Mouse (Mus musculus) thymus, adult 2 months (tissue): ENCODE results near the gene Igfbpl1. TPM values are rescaled to one million over a fixed set of nuclear protein-coding genes. Genes with fewer than 3 reads are reported as not detected.
A peak's percentile ranks its signal among the peaks of the same experiment; 100 is the strongest.

Source experiments
- DNase-seq: peaks from one replicate; pipeline ENCODE4 v3.0.0; 2021
- H3K27ac ChIP-seq: fragments of 200-500 bp; 2 replicates; pipeline ENCODE4 v1.5.1; 2012; ENCODE audit warnings: low read length, control low read depth; ENCODE audit not compliant: control insufficient read depth, insufficient read depth
- H3K27me3 ChIP-seq: fragments of 200-500 bp; 2 replicates; pipeline ENCODE4 v1.6.1; 2012; ENCODE audit warnings: mild to moderate bottlenecking, low read length, moderate library complexity, mixed read lengths; ENCODE audit not compliant: control insufficient read depth, insufficient read depth
- H3K36me3 ChIP-seq: fragments of 200-500 bp; 2 replicates; pipeline ENCODE4 v1.6.1; 2012; ENCODE audit warnings: mild to moderate bottlenecking, low read length, moderate library complexity; ENCODE audit not compliant: control insufficient read depth, insufficient read depth
- H3K4me1 ChIP-seq: fragments of 200-500 bp; replicated peaks from 2 replicates; pipeline ENCODE4 v1.6.1; 2012; ENCODE audit warnings: low read length; ENCODE audit not compliant: control insufficient read depth, insufficient read depth
- H3K4me3 ChIP-seq: fragments of 200-500 bp; 2 replicates; pipeline ENCODE4 v1.5.1; 2012; ENCODE audit warnings: mild to moderate bottlenecking, low read length, control low read depth, moderate library complexity; ENCODE audit not compliant: control insufficient read depth, insufficient read depth
- CTCF ChIP-seq: fragments of 200-500 bp; IDR thresholded peaks from 2 replicates; pipeline ENCODE4 v1.5.1; 2012; ENCODE audit warnings: mild to moderate bottlenecking, control low read depth, low read length, moderate library complexity, borderline replicate concordance; ENCODE audit not compliant: control insufficient read depth, poor library complexity, insufficient read depth; ENCODE audit errors: extremely low read depth
- POLR2A ChIP-seq: fragments of 200-500 bp; IDR thresholded peaks from 2 replicates; pipeline ENCODE4 v1.6.1; 2012; ENCODE audit warnings: mild to moderate bottlenecking, low read length, control low read depth, moderate library complexity; ENCODE audit not compliant: control insufficient read depth, poor library complexity, insufficient read depth; ENCODE audit errors: extremely low read depth
- WGBS: fragments of 180-500 bp; shearing (Covaris S2); methylation state at CpG from one replicate; pipeline ENCODE4 v1.1.7; 2018; 5-methylcytosine and 5-hydroxymethylcytosine counted together
- polyA plus RNA-seq: library from polyadenylated mRNA; depleted of rRNA; stranded (reverse); fragments of >200 nt; gene quantifications from 2 replicates; pipeline ENCODE4 v1.2.3, GENCODE M21; 2012; rRNA removed

Igfbpl1 gene
- polyA plus RNA-seq = 0.15 and 0.27 TPM in 2 replicates

- peaks cover 14% of the 10 kb centered on the region; the same call in 1 of the 2 replicates for H3K27me3 ChIP-seq
- no peak within 1 kb of the TSS for H3K4me3 ChIP-seq
- peak; percentile 30; the same call in 1 of the 2 replicates for TF ChIP-seq CTCF
- no peak for TF ChIP-seq POLR2A
- no peak within 1 kb of the TSS for H3K27ac ChIP-seq
- 4% methylated on average over 91 of the region's 91 CpGs for WGBS
- no peak for DNase-seq
- 0 out of 2 replicates have a peak, but pooled peaks cover 4% of the 10 kb centered on the region for H3K4me1 ChIP-seq
- no peaks in the 10 kb centered on the region for H3K36me3 ChIP-seq
These were observed at the start of gene Igfbpl1 for GRCm38 (mm10) chr4:45826275-45827040. Igfbpl1 (minus strand) TSS chr4:45826923.

GRCm38 (mm10) chr4:45872147-45872546, 45.4 kb upstream of the Igfbpl1 start:
- H3K4me3 ChIP-seq = no peak overlapping the region
- TF ChIP-seq POLR2A (no peak), CTCF (no peak)
- no peaks in the 10 kb centered on the region for H3K4me1 ChIP-seq
- no peaks in the 10 kb centered on the region for H3K27me3 ChIP-seq
- no peak overlapping the region for H3K27ac ChIP-seq
- no peaks in the 10 kb centered on the region for H3K36me3 ChIP-seq
- WGBS = 77% methylated on average over 2 of the region's 2 CpGs
- DNase-seq = no peak

- H3K36me3 ChIP-seq = no peaks in the 10 kb centered on the region
- DNase-seq = no peak
- 77% methylated on average over 24 of the region's 24 CpGs for WGBS
These were observed 42.5 kb upstream of the Igfbpl1 start for GRCm38 (mm10) chr4:45869021-45869815.

GRCm38 (mm10) chr4:45867416-45867815, 40.7 kb upstream of the Igfbpl1 start:
- WGBS = 96% methylated on average over 8 of the region's 8 CpGs
- Histone ChIP-seq H3K36me3 (no peaks in the 10 kb centered on the region), H3K27ac (no peak overlapping the region), H3K27me3 (no peaks in the 10 kb centered on the region), H3K4me1 (no peaks in the 10 kb centered on the region), H3K4me3 (no peak overlapping the region)
- no peak for DNase-seq
- no peak for TF ChIP-seq CTCF
- no peak for TF ChIP-seq POLR2A

More at GRCm38 (mm10) chr4:45869021-45869815, 42.5 kb upstream of the Igfbpl1 start:
- Histone ChIP-seq H3K4me3 (no peak overlapping the region), H3K4me1 (no peaks in the 10 kb centered on the region), H3K27me3 (no peaks in the 10 kb centered on the region), H3K27ac (no peak overlapping the region)
- TF ChIP-seq CTCF (no peak), POLR2A (no peak)

GRCm38 (mm10) chr4:45861160-45861559, 34.4 kb upstream of the Igfbpl1 start:
- WGBS = 71% methylated on average over 5 of the region's 5 CpGs
- no peak for DNase-seq
- no peak overlapping the region for H3K4me3 ChIP-seq

GRCm38 (mm10) chr4:45855803-45856424, 29.2 kb upstream of the Igfbpl1 start:
- Histone ChIP-seq H3K4me1 (no peaks in the 10 kb centered on the region), H3K27me3 (no peaks in the 10 kb centered on the region), H3K27ac (no peak overlapping the region), H3K36me3 (no peaks in the 10 kb centered on the region), H3K4me3 (no peak overlapping the region)
- WGBS = 56% methylated on average over 19 of the region's 19 CpGs
- DNase-seq = peak; percentile 55
- TF ChIP-seq POLR2A (no peak), CTCF (peak; percentile 56; the same call in 1 of the 2 replicates)

More at GRCm38 (mm10) chr4:45861160-45861559, 34.4 kb upstream of the Igfbpl1 start:
- TF ChIP-seq CTCF = no peak
- no peak for TF ChIP-seq POLR2A
- Histone ChIP-seq H3K36me3 (no peaks in the 10 kb centered on the region), H3K27me3 (no peaks in the 10 kb centered on the region), H3K4me1 (no peaks in the 10 kb centered on the region), H3K27ac (no peak overlapping the region)
